Mouse (Mus musculus) adrenal gland, postnatal 10 days (tissue): ENCODE measurements around the gene Vmn2r10. TPM values are rescaled to one million over a fixed set of nuclear protein-coding genes. Genes with fewer than 3 reads are reported as not detected.
A peak's percentile ranks its signal among the peaks of the same experiment; 100 is the strongest.
"Not testable (repeated sequence)": the region's sequence is repeated elsewhere in the genome, so short reads cannot be mapped to it uniquely, and the experiment has no call there.

Source experiments
- DNase-seq: peaks from one replicate; pipeline ENCODE4 v3.0.0; 2021; ENCODE audit warnings: mixed read lengths
- long read RNA-seq, 2 experiments: library from polyadenylated mRNA; stranded (forward); transcript quantifications; one replicate each; pipeline ENCODE4 v2.0.0; 2021
- total RNA-seq, 2 experiments: library from RNA; stranded (reverse); gene quantifications; 2 replicates each; pipeline ENCODE4 v1.2.3; 2021

Vmn2r10 gene
- total RNA-seq, result not detected
- long read RNA-seq, experiment 1, result 0 reads
- long read RNA-seq, experiment 2, result 0 reads

- DNase-seq, result not testable (repeated sequence)
Measured at GRCm38 (mm10) chr5:109006427-109006826, at the start of gene Vmn2r10. TSS of gene Vmn2r10 (minus strand) at chr5:109006527.

- peak; percentile 22 for DNase-seq
Measured at GRCm38 (mm10) chr5:109055286-109055685, 49.0 kb upstream of the Vmn2r10 start.

- peak; percentile 39 for DNase-seq
Measured at GRCm38 (mm10) chr5:109032591-109032990, 26.3 kb upstream of the Vmn2r10 start.

- no peak for DNase-seq
Measured at GRCm38 (mm10) chr5:108988924-108989323, 17.4 kb downstream of the Vmn2r10 start.

Other genes with a start within 250 kb of the Vmn2r10 start
- not detected for gene Rnf212, start 231.5 kb downstream of the Vmn2r10 start, total RNA-seq
- gene Tmed11, start 211.2 kb downstream of the Vmn2r10 start, total RNA-seq, result not detected
- gene Vmn2r8, start 197.7 kb downstream of the Vmn2r10 start, total RNA-seq, result not detected
- not detected for gene Vmn2r9, start 153.9 kb downstream of the Vmn2r10 start, total RNA-seq
- not detected for gene Vmn2r11, start 53.0 kb upstream of the Vmn2r10 start, total RNA-seq
- gene Vmn2r12, start 91.4 kb upstream of the Vmn2r10 start, total RNA-seq, result not detected
- gene Vmn2r13, start 185.7 kb upstream of the Vmn2r10 start, total RNA-seq, result under 1 TPM; 0.09 to 0.12 TPM
- gene Vmn2r14, start 218.2 kb upstream of the Vmn2r10 start, total RNA-seq, result not detected